Mouse (Mus musculus) lung, postnatal 0 days (tissue): ENCODE results near the gene Tac4. TPM values are rescaled to one million over a fixed set of nuclear protein-coding genes. Genes with fewer than 3 reads are reported as not detected.
A peak's percentile ranks its signal among the peaks of the same experiment; 100 is the strongest.

Experiments used
- ATAC-seq: fragments of 200-750 bp; cut with Nextera tagmentation; 2 replicates; pipeline ENCODE4 v1.8.0; 2017; ENCODE audit warnings: moderate library complexity
- DNase-seq: peaks from one replicate; pipeline ENCODE4 v3.0.0-alpha.2; 2016; ENCODE audit warnings: low spot score
- H3K27ac ChIP-seq: fragments of 300-500 bp; sonication (generic); 2 replicates; pipeline ENCODE4 v1.5.1; 2014; ENCODE audit warnings: antibody characterized with exemption, mild to moderate bottlenecking, low read length, mixed read lengths
- H3K27me3 ChIP-seq: fragments of 300-500 bp; sonication (generic); replicated peaks from 2 replicates; pipeline ENCODE4 v1.6.1; 2014; ENCODE audit warnings: low read length, mixed read lengths; ENCODE audit not compliant: insufficient read depth
- H3K36me3 ChIP-seq: fragments of 300-500 bp; sonication (generic); 2 replicates; pipeline ENCODE4 v1.6.1; 2014; ENCODE audit warnings: low read length, mixed read lengths; ENCODE audit not compliant: insufficient read depth
- H3K4me1 ChIP-seq: fragments of 300-500 bp; sonication (generic); 2 replicates; pipeline ENCODE4 v1.6.1; 2014; ENCODE audit warnings: antibody characterized with exemption, low read depth, low read length, mixed read lengths; ENCODE audit not compliant: insufficient read depth
- H3K4me2 ChIP-seq: fragments of 300-500 bp; sonication (generic); replicated peaks from 2 replicates; pipeline ENCODE4 v1.6.1; 2014; ENCODE audit warnings: low read depth, mild to moderate bottlenecking, low read length, moderate library complexity, mixed read lengths
- H3K4me3 ChIP-seq: fragments of 300-500 bp; sonication (generic); 2 replicates; pipeline ENCODE4 v1.5.1; 2014; ENCODE audit warnings: low read depth, low read length
- H3K9ac ChIP-seq: fragments of 300-500 bp; sonication (generic); replicated peaks from 2 replicates; pipeline ENCODE4 v1.6.1; 2014; ENCODE audit warnings: low read depth, mild to moderate bottlenecking
- H3K9me3 ChIP-seq: fragments of 300-500 bp; sonication (generic); 2 replicates; pipeline ENCODE4 v1.6.1; 2016; ENCODE audit warnings: low read length, mixed read lengths
- CTCF ChIP-seq: IDR thresholded peaks from 2 replicates; pipeline ENCODE4 v1.5.1; 2016; ENCODE audit warnings: antibody characterized with exemption, mild to moderate bottlenecking
- EP300 ChIP-seq: IDR thresholded peaks from 2 replicates; pipeline ENCODE4 v1.6.1; 2016; ENCODE audit warnings: antibody characterized with exemption, mild to moderate bottlenecking, control low read depth
- WGBS: fragments of 180-500 bp; shearing (Covaris S2); extraction: QIAGEN DNeasy Blood & Tissue Kit; methylation state at CpG from one replicate; pipeline ENCODE4 v1.1.7; 2014; 5-methylcytosine and 5-hydroxymethylcytosine counted together
- polyA plus RNA-seq: library from polyadenylated mRNA; unstranded; fragments of >200 nt; fragmentation: Nextera tagmentation; extraction: Ambion mirVana; gene quantifications from 2 replicates; pipeline ENCODE4 v1.2.1, GENCODE M21; 2015

Tac4 gene
- polyA plus RNA-seq, 1 experiment from 2014 or later = 0.18 TPM

DNA sequence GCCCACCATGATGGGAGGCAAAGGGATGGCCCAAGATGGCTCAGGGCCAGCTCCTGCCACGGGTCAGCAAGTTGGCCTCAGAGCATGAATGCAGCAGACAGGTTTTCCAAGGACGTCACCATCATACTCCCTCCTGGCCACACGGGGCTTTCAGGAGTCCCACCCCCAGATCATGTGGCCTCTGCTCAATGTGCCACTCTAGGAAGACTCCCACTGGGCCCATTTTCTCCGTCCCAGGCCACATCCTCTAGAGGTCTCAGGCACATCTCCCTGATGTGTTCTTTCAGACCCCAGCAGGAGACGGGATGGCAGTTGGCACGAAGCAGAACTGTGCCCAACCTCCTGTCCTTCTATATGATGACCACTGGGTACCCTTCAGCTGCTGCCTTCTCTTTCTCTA lies 18.7 kb upstream of the Tac4 start:
- no peak for DNase-seq
- 60% methylated on average over 6 of the region's 6 CpGs for WGBS
- Histone ChIP-seq H3K9ac (no peak overlapping the region), H3K27ac (no peak overlapping the region), H3K27me3 (no peaks in the 10 kb centered on the region), H3K36me3 (no peaks in the 10 kb centered on the region), H3K9me3 (no peaks in the 10 kb centered on the region), H3K4me1 (no peaks in the 10 kb centered on the region), H3K4me3 (no peak overlapping the region), H3K4me2 (no peak overlapping the region)
- ATAC-seq = no peak
- TF ChIP-seq CTCF (no peak), EP300 (no peak)

DNA sequence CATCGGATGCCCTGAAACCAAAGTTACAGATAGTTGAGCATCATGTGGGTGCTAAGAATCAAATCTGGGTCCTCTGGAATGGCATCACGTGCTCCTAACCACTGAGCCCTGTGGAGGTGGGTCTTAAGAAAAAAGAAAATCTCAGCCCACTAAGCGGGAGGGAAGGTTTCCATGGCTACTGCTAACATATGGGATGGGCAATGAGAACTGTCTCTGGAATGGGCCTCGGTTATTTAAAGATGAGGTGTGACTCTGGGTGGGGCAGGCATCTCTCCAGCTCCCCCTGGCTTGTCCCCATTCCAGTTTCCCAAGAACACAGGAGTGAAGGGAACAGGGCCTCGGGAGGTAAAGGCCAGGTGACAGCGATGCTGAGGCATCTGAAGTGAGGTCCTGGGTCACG lies 15.9 kb upstream of the Tac4 start:
- DNase-seq (no peak), ATAC-seq (no peak)
- Histone ChIP-seq H3K27ac (no peak overlapping the region), H3K4me2 (no peak overlapping the region), H3K9me3 (no peaks in the 10 kb centered on the region), H3K9ac (no peak overlapping the region), H3K4me1 (no peaks in the 10 kb centered on the region), H3K36me3 (no peaks in the 10 kb centered on the region), H3K4me3 (no peak overlapping the region), H3K27me3 (no peaks in the 10 kb centered on the region)
- WGBS = 58% methylated on average over 7 of the region's 7 CpGs
- TF ChIP-seq EP300 (no peak), CTCF (no peak)

GRCm38 (mm10) chr11:95247065-95247464 lies 14.3 kb upstream of the Tac4 start:
- Histone ChIP-seq H3K4me3 (no peak overlapping the region), H3K36me3 (no peaks in the 10 kb centered on the region), H3K9me3 (no peaks in the 10 kb centered on the region), H3K4me2 (no peak overlapping the region), H3K4me1 (peaks cover 3% of the 10 kb centered on the region; the same call in 1 of the 2 replicates), H3K9ac (no peak overlapping the region), H3K27ac (no peak overlapping the region), H3K27me3 (no peaks in the 10 kb centered on the region)
- WGBS = 72% methylated on average over 13 of the region's 14 CpGs
- TF ChIP-seq EP300 (no peak), CTCF (no peak)
- DNase-seq = no peak
- ATAC-seq = no peak

GRCm38 (mm10) chr11:95250110-95250509 lies 11.2 kb upstream of the Tac4 start:
- no peak overlapping the region for H3K27ac ChIP-seq
- 38% methylated on average over 10 of the region's 10 CpGs for WGBS
- H3K4me1 ChIP-seq = peaks cover 3% of the 10 kb centered on the region; the same call in 1 of the 2 replicates
- H3K9me3 ChIP-seq = no peaks in the 10 kb centered on the region
- H3K36me3 ChIP-seq = no peaks in the 10 kb centered on the region
- no peak overlapping the region for H3K9ac ChIP-seq
- no peak overlapping the region for H3K4me2 ChIP-seq
- no peak for DNase-seq
- TF ChIP-seq EP300 = no peak
- no peak for TF ChIP-seq CTCF
- peak; percentile 29; the same call in 1 of the 2 replicates for ATAC-seq
- no peaks in the 10 kb centered on the region for H3K27me3 ChIP-seq
- no peak overlapping the region for H3K4me3 ChIP-seq

DNA sequence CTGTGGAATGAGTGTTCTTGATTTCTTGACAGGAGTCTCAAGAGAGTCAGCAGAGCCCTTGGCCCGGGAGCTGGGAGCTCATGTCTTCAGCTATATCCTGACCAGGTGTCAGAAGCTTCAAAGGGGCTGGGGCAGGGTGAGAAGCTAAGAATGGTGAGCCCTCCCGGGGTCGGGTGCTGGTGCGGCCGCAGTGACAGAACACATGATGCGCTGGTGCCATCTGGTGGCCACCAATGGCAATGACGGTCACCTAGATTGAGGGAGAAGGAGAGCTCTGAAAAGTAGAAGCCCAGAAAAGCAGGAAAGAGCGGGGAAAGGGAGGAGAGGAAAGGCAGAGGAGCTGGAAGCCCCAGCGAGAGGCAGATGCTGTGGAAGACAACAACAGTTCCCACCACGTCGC lies 10.0 kb upstream of the Tac4 start:
- Histone ChIP-seq H3K4me2 (no peak overlapping the region), H3K9me3 (no peaks in the 10 kb centered on the region), H3K4me1 (peaks cover 3% of the 10 kb centered on the region; the same call in 1 of the 2 replicates), H3K27ac (no peak overlapping the region), H3K4me3 (no peak overlapping the region), H3K36me3 (no peaks in the 10 kb centered on the region), H3K9ac (no peak overlapping the region), H3K27me3 (no peaks in the 10 kb centered on the region)
- DNase-seq = peak; percentile 76
- 0 out of 2 replicates have a peak, but pooled peaks have one; percentile 31 for ATAC-seq
- TF ChIP-seq EP300 = no peak
- peak; percentile 96 for TF ChIP-seq CTCF
- WGBS = 2% methylated on average over 11 of the region's 11 CpGs

DNA sequence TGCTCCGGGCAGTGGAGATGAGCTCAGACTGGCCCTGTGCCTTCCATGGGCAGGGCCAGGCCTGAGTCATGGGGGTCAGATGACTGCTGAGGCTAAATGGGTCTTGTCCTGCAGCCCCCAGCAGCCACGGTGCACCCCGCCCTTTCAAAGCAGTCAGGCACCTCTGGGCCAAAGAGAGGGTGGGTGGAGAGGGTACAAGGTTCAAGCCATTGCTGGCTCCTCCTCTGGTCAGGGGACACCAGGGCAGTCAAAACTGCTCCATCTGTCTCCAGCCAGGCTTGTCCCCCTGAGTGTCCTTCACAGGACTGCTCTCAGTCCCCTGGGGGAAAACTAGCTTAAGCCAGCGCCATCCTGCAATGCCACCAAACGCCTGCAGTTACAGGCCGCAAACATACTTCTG lies 9.2 kb upstream of the Tac4 start:
- TF ChIP-seq EP300 (no peak), CTCF (no peak)
- no peak for DNase-seq
- Histone ChIP-seq H3K27ac (no peak overlapping the region), H3K4me2 (no peak overlapping the region), H3K9me3 (no peaks in the 10 kb centered on the region), H3K9ac (no peak overlapping the region), H3K4me3 (no peak overlapping the region), H3K4me1 (peaks cover 3% of the 10 kb centered on the region; the same call in 1 of the 2 replicates), H3K27me3 (no peaks in the 10 kb centered on the region), H3K36me3 (no peaks in the 10 kb centered on the region)
- WGBS = 87% methylated on average over 6 of the region's 6 CpGs
- no peak for ATAC-seq

- Histone ChIP-seq H3K27me3 (no peaks in the 10 kb centered on the region), H3K27ac (no peak overlapping the region), H3K4me2 (no peak overlapping the region), H3K4me3 (no peak overlapping the region), H3K36me3 (no peaks in the 10 kb centered on the region), H3K9ac (no peak overlapping the region), H3K9me3 (no peaks in the 10 kb centered on the region), H3K4me1 (peaks cover 3% of the 10 kb centered on the region; the same call in 1 of the 2 replicates)
- ATAC-seq (no peak), DNase-seq (no peak)
- 73% methylated on average over 8 of the region's 8 CpGs for WGBS
- TF ChIP-seq CTCF (no peak), EP300 (no peak)
These were observed 7.2 kb upstream of the Tac4 start for GRCm38 (mm10) chr11:95254165-95254564.
